Mouse (Mus musculus): ENCODE data around the gene Tmed8.
"Not testable (repeated sequence)": the region's sequence is repeated elsewhere in the genome, so short reads cannot be mapped to it uniquely, and the experiment has no call there.

The Tmed8 gene

DNA sequence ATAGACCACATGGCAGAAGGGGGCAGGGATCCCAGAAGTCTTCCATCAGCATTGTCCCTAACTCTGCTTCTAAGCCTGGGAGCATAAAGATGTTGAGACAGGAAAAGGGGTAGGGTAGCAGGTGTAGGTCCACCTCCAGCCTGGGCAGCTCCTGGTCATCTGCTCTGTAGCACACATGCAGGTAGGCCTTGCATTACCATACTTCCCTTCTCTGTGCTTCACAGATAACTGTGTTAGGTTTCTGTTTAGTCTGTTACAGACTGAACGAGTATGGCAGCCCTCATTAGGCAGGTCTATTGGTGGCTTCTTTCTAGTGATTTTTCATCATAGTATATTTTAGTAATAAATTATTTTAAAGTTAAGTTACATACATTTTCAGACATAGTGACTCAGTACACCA, 39.9 kb downstream of the Tmed8 start:
- no peak for DNase-seq (ENCODE audit: low spot score in 2 of 2)

DNA sequence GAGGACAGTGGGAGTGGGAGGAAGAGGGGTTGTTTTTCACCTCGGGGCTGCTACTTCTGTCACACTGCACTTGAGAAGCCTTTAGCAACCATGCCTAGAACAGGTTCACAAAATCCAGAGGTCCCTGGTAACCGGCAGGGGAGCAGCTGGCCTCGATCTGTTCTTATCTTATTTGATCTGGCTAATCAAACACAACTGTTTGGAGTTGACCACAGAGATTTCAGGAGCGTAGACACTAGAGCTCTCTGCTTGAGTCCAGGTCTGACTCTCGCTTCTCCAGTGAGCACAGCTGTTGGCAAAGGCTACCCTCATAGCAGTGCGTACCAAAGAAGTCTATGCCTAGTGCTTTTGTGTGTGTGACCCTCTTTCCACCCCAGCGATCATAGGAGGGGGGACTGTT, 42.2 kb downstream of the Tmed8 start:
- no peak for DNase-seq (ENCODE audit: low spot score in 2 of 2)

- DNase-seq (ENCODE audit: low spot score in 2 of 2), result no peak
Observed at GRCm38 (mm10) chr12:87157361-87157760, 42.9 kb downstream of the Tmed8 start.

DNA sequence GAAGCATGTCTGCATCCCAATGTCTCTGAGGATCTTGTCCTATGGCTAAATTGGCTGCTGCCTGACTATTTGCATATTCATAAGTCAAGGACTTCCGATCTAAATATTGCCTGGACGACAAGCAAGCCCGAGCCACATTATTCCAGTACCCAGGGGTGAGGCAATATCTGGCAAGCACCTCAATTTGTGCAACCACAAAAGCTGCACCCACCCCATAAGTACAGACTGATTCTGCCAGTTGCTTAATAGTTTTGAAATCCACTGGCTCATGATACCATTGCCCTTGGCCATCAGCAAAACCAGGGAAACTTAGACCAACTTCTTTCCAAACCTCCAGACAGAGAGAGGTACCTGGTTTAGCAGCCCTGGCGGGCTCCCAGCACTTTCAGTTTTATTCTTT, 45.8 kb downstream of the Tmed8 start:
- DNase-seq (ENCODE audit: low spot score in 2 of 2), result not testable (repeated sequence)

GRCm38 (mm10) chr12:87149471-87149870, 50.8 kb downstream of the Tmed8 start:
- DNase-seq (ENCODE audit: low spot score in 2 of 2), result no peak

DNA sequence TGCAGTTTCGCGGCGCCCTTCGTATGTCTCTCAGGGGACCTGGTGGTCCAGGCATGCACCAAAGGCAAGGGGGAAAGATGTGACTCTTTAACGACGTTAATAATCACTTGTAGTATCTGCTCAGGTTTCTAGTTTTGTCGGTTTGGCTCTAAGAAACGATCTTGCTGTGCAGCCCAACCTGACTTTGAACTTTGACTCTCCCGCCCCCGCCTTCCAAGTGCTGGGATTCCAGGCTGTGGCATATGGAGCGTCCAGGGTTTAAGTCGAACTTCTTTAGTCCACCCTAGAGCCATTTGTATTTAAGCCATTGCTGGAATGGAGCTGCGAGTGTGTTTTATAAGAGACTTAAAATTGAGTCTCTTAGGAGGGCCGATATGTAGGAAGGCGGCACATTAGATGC, 52.1 kb downstream of the Tmed8 start:
- DNase-seq (ENCODE audit: low spot score in 2 of 2), result no peak

DNA sequence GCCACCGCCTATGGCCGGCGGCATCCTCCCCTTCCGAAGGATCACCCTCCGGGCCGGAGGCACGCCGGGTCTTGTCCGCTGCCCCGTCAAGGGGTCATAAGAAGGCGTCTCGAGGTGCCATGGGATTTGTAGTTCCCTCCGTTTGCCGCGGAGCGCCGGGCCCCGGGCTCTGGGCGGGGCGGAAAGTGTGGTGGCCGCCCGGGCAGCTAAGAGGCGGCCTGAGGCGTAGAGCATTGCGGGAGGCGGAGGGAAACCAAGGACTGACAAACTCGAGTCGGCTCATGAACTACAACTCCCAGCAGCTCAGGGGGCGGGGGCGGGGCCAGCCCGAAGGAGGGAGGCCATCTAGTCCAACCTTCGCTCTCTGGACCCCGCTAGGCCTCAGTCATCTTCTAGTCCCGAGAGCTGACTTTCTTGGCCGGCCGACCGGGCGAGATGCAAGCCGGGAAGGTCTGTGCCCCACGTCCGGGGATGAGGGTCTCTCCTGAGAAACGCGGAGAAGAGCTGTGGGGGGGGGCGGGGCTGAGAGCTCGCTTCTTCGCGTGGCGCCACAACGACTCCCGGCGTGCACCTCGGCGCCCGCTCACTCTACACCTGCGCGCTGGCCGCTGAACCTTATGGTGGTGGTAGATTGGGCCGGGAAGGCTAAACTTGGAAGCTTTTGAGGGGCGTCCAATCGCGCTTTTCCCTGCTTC, 52.7 kb downstream of the Tmed8 start, which contains the start of gene Pomt2:
Gene Pomt2, minus strand, starts transcription at position 574 of the 695 bp plus-strand sequence.
- peak; percentile 96 to 97 for DNase-seq (ENCODE audit: low spot score in 2 of 2)

DNA sequence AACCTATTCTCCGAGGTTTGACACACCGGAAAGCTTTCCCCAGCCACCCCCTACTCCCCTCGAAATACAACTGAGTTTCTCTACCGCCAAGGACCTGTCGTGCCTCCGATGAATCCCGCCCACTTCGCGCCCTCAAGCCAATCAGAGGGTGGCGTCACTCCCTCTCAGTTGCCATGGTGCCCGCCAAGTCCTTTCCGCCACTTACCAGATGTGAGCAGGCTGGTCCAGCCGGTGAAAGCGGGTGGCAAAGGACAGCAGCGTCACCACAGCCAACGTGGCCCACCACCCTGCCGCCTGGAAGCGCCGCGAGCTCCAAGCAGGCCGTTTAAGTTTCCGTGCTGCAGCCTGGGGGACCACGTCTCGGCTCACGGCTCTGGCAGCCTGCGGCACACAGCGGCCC, 53.3 kb downstream of the Tmed8 start, which contains the start of gene Gstz1:
Gene Gstz1, plus strand, starts transcription at position 200 of the 400 bp plus-strand sequence.
- peak; percentile 86 to 89 for DNase-seq (ENCODE audit: low spot score in 2 of 2)

DNA sequence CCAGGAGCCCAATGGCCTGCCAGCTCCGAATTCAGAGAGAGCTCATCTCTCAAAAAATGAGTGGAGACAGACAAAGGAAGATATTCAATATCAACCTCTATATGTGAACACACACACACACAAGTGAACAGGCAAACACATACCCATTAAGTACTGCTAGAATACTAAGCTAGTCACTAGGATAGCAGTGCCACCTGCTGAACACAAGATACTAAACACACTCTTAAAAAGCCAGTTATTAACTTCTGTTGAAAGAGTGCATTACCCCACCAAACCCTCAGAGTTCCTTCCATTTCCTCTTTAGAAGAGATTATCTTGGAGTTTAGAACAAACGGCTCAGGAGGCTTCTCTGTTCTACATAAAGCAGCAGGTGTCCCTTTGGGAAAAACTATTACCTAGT, 58.1 kb downstream of the Tmed8 start:
- DNase-seq (ENCODE audit: low spot score in 2 of 2), result no peak

DNA sequence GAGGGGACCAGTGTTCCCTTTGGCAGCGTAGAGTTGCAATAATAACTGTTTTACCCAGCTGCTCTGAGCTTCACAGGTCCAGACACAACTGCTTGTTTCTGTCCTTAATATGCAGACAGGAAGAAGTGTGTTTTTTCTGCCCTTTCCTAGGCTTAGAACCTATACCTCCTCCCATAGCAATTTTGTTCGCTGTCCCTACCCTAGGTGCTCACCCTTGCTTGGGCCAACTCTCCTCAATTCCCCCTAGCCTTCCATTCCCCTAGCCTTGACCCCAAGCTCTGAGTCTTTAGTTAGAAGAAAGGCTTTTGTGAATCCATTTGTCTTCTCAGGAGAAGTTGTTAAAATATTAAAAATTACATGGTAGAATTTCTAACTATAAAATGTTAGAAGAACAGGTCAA, 61.5 kb downstream of the Tmed8 start:
- no peak for DNase-seq (ENCODE audit: low spot score in 2 of 2)

DNA sequence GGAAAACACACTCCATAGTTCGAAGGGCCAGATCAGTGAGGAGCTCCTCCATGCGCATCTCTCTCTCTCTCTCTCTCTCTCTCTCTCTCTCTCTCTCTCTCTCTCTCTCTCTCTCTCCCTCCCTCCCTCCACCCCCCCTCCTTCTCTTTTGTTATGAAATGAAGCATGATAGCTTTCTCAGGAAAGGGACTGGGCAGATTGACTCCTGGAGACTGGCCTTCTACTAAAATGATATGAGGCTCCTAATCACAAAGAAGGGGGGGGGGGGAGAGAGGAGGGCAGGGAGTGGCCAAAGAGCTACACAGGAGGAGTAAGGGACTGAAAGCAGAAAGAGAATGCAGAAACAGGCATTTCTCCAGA, 61.9 kb downstream of the Tmed8 start:
- DNase-seq (ENCODE audit: low spot score in 2 of 2), result no peak

- DNase-seq (ENCODE audit: low spot score in 2 of 2), result no peak
Observed at GRCm38 (mm10) chr12:87137439-87138341, 62.6 kb downstream of the Tmed8 start.

DNA sequence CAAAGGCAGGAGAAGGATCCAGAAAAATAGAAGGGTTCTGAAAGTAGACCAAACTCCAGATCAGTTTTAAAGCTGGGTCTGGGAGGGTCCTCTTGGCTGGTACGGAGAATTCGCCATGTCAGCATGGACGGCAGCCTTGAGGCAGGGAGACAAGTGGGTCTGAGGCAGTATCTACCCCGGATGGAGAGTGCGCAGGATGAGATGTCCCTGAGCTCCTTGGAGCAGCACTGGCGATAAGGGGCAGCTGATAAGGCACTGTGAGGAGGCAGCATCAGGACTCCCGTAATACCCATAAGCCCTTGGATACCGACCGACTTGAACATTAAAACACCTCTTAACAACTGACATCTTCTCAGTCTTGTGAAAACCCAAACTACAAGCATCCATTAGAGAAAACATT, 67.5 kb downstream of the Tmed8 start:
- no peak for DNase-seq (ENCODE audit: low spot score in 2 of 2)

DNA sequence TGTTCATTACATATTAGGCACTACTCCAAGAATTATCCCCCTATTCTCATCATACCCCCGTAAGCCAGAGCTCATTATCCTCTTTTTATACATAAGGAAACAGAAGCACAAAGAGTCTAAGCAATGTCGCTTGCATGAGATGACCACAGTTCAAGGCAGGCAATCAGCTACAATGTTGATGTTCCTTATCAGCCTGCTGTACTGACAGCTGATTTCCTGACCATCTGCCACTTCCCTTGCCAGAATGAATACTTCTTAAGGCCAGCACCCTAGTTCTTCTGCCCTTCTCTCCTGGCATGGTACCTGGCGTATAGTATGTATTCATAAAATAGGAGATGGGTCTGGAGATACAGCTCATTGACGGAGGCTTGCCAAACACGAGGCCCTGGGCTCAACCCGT, 68.0 kb downstream of the Tmed8 start:
- no peak for DNase-seq (ENCODE audit: low spot score in 2 of 2)

DNA sequence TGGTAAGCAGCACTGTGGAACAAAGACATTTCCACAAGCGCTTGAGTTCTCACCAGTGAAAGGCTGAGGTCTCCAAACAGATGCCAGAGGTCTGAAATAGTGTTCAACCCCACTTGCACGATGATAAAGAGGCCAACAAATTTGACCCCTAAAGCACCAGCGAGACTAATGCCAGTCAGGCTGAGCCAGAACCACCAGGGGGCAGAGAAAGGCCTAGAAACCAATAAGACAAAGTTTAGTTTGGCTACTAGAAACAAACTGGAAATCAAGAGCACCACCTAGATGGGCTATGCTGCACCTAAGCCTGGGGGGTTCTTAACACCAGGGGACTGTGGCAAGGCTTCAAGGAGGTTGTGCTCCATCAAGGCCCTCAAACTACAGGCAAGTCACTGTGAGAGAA, 68.6 kb downstream of the Tmed8 start:
- DNase-seq (ENCODE audit: low spot score in 2 of 2), result no peak

- no peak for DNase-seq (ENCODE audit: low spot score in 2 of 2)
Observed at GRCm38 (mm10) chr12:87131181-87131580, 69.1 kb downstream of the Tmed8 start.

DNA sequence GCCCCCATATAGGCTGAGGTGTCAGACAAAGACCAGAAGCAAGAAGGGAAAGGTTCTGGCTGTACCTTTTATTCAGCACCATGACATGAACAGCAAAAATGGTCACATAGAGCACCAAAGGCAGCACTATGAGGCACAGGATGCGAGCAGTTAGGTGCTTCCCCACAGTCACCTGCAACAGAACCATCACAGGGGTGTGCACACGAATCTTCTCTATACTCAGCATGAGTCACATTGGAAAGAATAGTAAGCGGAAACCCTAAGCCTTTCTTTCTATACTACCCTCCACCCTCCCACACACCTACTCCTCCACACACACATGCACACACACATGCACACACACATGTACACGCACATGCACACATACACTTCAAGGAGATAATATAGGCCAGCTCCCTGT, 70.0 kb downstream of the Tmed8 start:
- DNase-seq (ENCODE audit: low spot score in 2 of 2), result no peak

DNA sequence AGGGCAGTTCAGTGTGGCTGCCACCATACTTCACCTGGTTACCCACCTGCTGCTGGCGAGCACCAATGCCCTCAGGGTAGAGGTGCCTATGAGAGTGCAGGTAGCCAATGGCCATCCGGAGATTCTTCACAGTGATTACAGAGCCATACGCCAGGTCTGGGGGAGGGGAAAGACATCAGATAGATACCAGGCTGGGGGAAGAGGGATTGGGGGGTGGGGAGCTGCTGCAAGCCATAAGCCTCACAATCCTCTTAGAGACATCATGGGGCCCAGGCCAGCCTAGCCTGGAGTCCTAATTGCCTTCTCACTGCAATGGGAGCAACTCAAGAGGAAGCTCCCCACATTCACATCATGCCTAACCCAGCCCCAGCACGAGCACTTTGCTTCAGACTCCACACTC, 73.0 kb downstream of the Tmed8 start:
- no peak for DNase-seq (ENCODE audit: low spot score in 2 of 2)

DNA sequence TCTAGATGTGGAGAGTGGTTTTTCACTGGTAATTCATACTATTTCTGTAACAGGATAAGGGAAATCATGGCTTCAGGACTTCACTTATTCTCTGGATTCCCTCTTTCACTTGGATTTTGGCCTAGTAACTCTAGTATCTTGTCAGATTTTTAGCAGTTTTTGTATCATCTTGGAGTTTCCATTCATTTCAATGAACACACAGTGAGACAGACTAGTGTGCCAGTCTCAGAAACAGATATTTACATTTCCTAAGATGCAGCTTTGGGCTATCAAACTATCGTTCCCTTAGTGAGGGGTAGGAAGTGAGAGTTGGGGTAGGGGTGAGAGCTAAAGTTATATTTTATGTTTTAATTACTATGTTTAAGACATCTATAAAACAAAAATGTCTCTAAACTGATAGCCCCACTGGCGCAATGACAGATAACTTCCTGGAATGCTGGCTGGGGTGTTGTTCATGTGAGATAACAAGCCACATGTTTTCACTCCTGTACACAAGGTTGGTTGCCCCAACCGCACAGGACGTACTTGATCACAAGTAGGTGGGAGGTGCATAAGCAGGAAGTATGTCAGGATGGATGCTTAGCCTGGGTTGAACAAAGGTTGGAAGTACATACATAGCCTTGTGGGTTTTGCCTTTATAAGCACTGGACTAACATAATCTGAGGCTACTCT, 78.2 kb downstream of the Tmed8 start:
- DNase-seq (ENCODE audit: low spot score in 2 of 2), result no peak
